Mouse (Mus musculus): ENCODE data around the gene Plagl1. TPM values are rescaled to one million over a fixed set of nuclear protein-coding genes. Genes with fewer than 3 reads are reported as not detected.

Plagl1 gene
- polyA plus RNA-seq, 1 experiment from 2014 or later, result 37.0 TPM

GRCm38 (mm10) chr10:13152811-13153364 is 92.6 kb downstream of the Plagl1 start:
- no peak overlapping the region for H3K4me3 ChIP-seq
- H3K27me3 ChIP-seq, result no peaks in the 10 kb centered on the region
- no peak for ATAC-seq (replicated peaks)
- H3K36me3 ChIP-seq, result no peaks in the 10 kb centered on the region
- no peaks in the 10 kb centered on the region for H3K4me1 ChIP-seq
- H3K4me2 ChIP-seq (replicated peaks), result no peak overlapping the region
- 90% methylated on average over 4 of the region's 4 CpGs for WGBS
- H3K27ac ChIP-seq (replicated peaks), result no peak overlapping the region
- H3K9ac ChIP-seq (replicated peaks), result no peak overlapping the region
- H3K9me3 ChIP-seq, result no peaks in the 10 kb centered on the region

GRCm38 (mm10) chr10:13155377-13155776 is 95.1 kb downstream of the Plagl1 start:
- Histone ChIP-seq H3K4me2 (replicated peaks) (no peak overlapping the region), H3K27ac (replicated peaks) (no peak overlapping the region), H3K4me1 (no peaks in the 10 kb centered on the region), H3K9ac (replicated peaks) (no peak overlapping the region), H3K27me3 (no peaks in the 10 kb centered on the region), H3K36me3 (no peaks in the 10 kb centered on the region), H3K4me3 (no peak overlapping the region), H3K9me3 (no peaks in the 10 kb centered on the region)
- ATAC-seq (replicated peaks), result no peak
- 36% methylated on average over 5 of the region's 5 CpGs for WGBS

- no peak for ATAC-seq (replicated peaks)
- 91% methylated on average over 4 of the region's 4 CpGs for WGBS
- Histone ChIP-seq H3K27me3 (no peaks in the 10 kb centered on the region), H3K9me3 (no peaks in the 10 kb centered on the region), H3K36me3 (no peaks in the 10 kb centered on the region), H3K4me1 (no peaks in the 10 kb centered on the region), H3K4me2 (replicated peaks) (no peak overlapping the region), H3K4me3 (no peak overlapping the region), H3K27ac (replicated peaks) (no peak overlapping the region), H3K9ac (replicated peaks) (no peak overlapping the region)
Observed at GRCm38 (mm10) chr10:13160913-13161312, 100.6 kb downstream of the Plagl1 start.

GRCm38 (mm10) chr10:13162031-13162430 is 101.7 kb downstream of the Plagl1 start:
- no peaks in the 10 kb centered on the region for H3K4me1 ChIP-seq
- WGBS, result 86% methylated on average over 4 of the region's 4 CpGs
- H3K27ac ChIP-seq (replicated peaks), result no peak overlapping the region
- H3K27me3 ChIP-seq, result no peaks in the 10 kb centered on the region
- no peak for ATAC-seq (replicated peaks)
- no peaks in the 10 kb centered on the region for H3K9me3 ChIP-seq
- no peak overlapping the region for H3K4me3 ChIP-seq
- no peaks in the 10 kb centered on the region for H3K36me3 ChIP-seq
- H3K4me2 ChIP-seq (replicated peaks), result no peak overlapping the region
- H3K9ac ChIP-seq (replicated peaks), result no peak overlapping the region

GRCm38 (mm10) chr10:13168461-13168860 is 108.2 kb downstream of the Plagl1 start:
- Histone ChIP-seq H3K4me1 (peaks cover 28% of the 10 kb centered on the region), H3K9ac (replicated peaks) (no peak overlapping the region), H3K4me3 (no peak overlapping the region), H3K36me3 (no peaks in the 10 kb centered on the region), H3K27ac (replicated peaks) (no peak overlapping the region), H3K4me2 (replicated peaks) (no peak overlapping the region), H3K27me3 (no peaks in the 10 kb centered on the region), H3K9me3 (no peaks in the 10 kb centered on the region)
- ATAC-seq (replicated peaks), result no peak
- WGBS, result 89% methylated on average over 5 of the region's 5 CpGs

- WGBS, result 37% methylated on average over 12 of the region's 12 CpGs
- Histone ChIP-seq H3K4me1 (peaks cover 28% of the 10 kb centered on the region), H3K27me3 (no peaks in the 10 kb centered on the region), H3K9me3 (no peaks in the 10 kb centered on the region), H3K9ac (replicated peaks) (no peak overlapping the region), H3K36me3 (no peaks in the 10 kb centered on the region), H3K4me2 (replicated peaks) (no peak overlapping the region), H3K4me3 (no peak overlapping the region), H3K27ac (replicated peaks) (peak overlapping the region; percentile 65)
- ATAC-seq (replicated peaks), result peak; percentile 69
Observed at GRCm38 (mm10) chr10:13170739-13171448, 110.6 kb downstream of the Plagl1 start.

GRCm38 (mm10) chr10:13171461-13171860 is 111.2 kb downstream of the Plagl1 start:
- H3K9ac ChIP-seq (replicated peaks), result no peak overlapping the region
- H3K27ac ChIP-seq (replicated peaks), result peak overlapping the region; percentile 65
- no peaks in the 10 kb centered on the region for H3K9me3 ChIP-seq
- H3K36me3 ChIP-seq, result no peaks in the 10 kb centered on the region; the same call in 1 of the 2 replicates
- H3K4me1 ChIP-seq, result peaks cover 28% of the 10 kb centered on the region
- no peaks in the 10 kb centered on the region for H3K27me3 ChIP-seq
- ATAC-seq (replicated peaks), result 0 out of 2 replicates have a peak, but pooled peaks have one; percentile 14
- no peak overlapping the region for H3K4me2 ChIP-seq (replicated peaks)
- WGBS, result 61% methylated on average over 2 of the region's 2 CpGs
- H3K4me3 ChIP-seq, result no peak overlapping the region

- Histone ChIP-seq H3K4me3 (no peak overlapping the region), H3K4me2 (replicated peaks) (no peak overlapping the region), H3K27ac (replicated peaks) (peak overlapping the region; percentile 42; the same call in 1 of the 2 replicates), H3K4me1 (peaks cover 28% of the 10 kb centered on the region), H3K9ac (replicated peaks) (no peak overlapping the region), H3K27me3 (no peaks in the 10 kb centered on the region), H3K36me3 (peaks cover 13% of the 10 kb centered on the region), H3K9me3 (no peaks in the 10 kb centered on the region)
- peak; percentile 59 for ATAC-seq (replicated peaks)
- WGBS, result 42% methylated on average over 10 of the region's 10 CpGs
Observed at GRCm38 (mm10) chr10:13172798-13173221, 112.5 kb downstream of the Plagl1 start.

- Histone ChIP-seq H3K36me3 (peaks cover 40% of the 10 kb centered on the region), H3K9me3 (no peaks in the 10 kb centered on the region), H3K27ac (replicated peaks) (no peak overlapping the region), H3K4me2 (replicated peaks) (no peak overlapping the region), H3K27me3 (no peaks in the 10 kb centered on the region), H3K4me3 (no peak overlapping the region), H3K9ac (replicated peaks) (no peak overlapping the region), H3K4me1 (peaks cover 18% of the 10 kb centered on the region)
- 87% methylated on average over 7 of the region's 7 CpGs for WGBS
- ATAC-seq (replicated peaks), result no peak
Observed at GRCm38 (mm10) chr10:13175866-13176265, 115.6 kb downstream of the Plagl1 start.

- no peak for ATAC-seq (replicated peaks)
- no peak within 1 kb of the TSS for H3K4me3 ChIP-seq
- no peak within 1 kb of the TSS for H3K9ac ChIP-seq (replicated peaks)
- H3K4me1 ChIP-seq, result peaks cover under 1% of the 10 kb centered on the region; the same call in 1 of the 2 replicates
- WGBS, result 90% methylated on average over 7 of the region's 7 CpGs
- H3K27ac ChIP-seq (replicated peaks), result no peak within 1 kb of the TSS
- no peaks in the 10 kb centered on the region for H3K27me3 ChIP-seq
- no peak within 1 kb of the TSS for H3K4me2 ChIP-seq (replicated peaks)
- H3K9me3 ChIP-seq, result no peaks in the 10 kb centered on the region
- peaks cover 58% of the 10 kb centered on the region for H3K36me3 ChIP-seq
Observed at GRCm38 (mm10) chr10:13177973-13178624, 117.8 kb downstream of the Plagl1 start, which contains the start of gene Zc2hc1b. TSS of gene Zc2hc1b (minus strand) at chr10:13178023.

GRCm38 (mm10) chr10:13180211-13180610 is 119.9 kb downstream of the Plagl1 start:
- no peak overlapping the region for H3K4me2 ChIP-seq (replicated peaks)

More at GRCm38 (mm10) chr10:13180211-13180610, 119.9 kb downstream of the Plagl1 start:
- H3K27ac ChIP-seq (replicated peaks), result no peak overlapping the region
- H3K9ac ChIP-seq (replicated peaks), result no peak overlapping the region
- WGBS, result 92% methylated on average over 7 of the region's 7 CpGs
- H3K4me1 ChIP-seq, result no peaks in the 10 kb centered on the region
- no peaks in the 10 kb centered on the region for H3K9me3 ChIP-seq
- H3K27me3 ChIP-seq, result no peaks in the 10 kb centered on the region
- H3K4me3 ChIP-seq, result no peak overlapping the region
- H3K36me3 ChIP-seq, result peaks cover 66% of the 10 kb centered on the region
- no peak for ATAC-seq (replicated peaks)
